Mouse (Mus musculus) midbrain, embryonic 12.5 days (tissue): ENCODE measurements around the gene Slc15a1. TPM values are rescaled to one million over a fixed set of nuclear protein-coding genes. Genes with fewer than 3 reads are reported as not detected.
A peak's percentile ranks its signal among the peaks of the same experiment; 100 is the strongest.

Source experiments
- ATAC-seq: fragments of 200-750 bp; cut with Nextera tagmentation; 2 replicates; pipeline ENCODE4 v1.8.0; 2017; ENCODE audit warnings: low read depth, moderate TSS enrichment, moderate library complexity; ENCODE audit not compliant: low FRiP score
- H3K27ac ChIP-seq: fragments of 300-500 bp; sonication (generic); replicated peaks from 2 replicates; pipeline ENCODE4 v1.5.1; 2016; ENCODE audit warnings: mild to moderate bottlenecking
- H3K27me3 ChIP-seq: fragments of 300-500 bp; sonication (generic); 2 replicates; pipeline ENCODE4 v1.6.1; 2016; ENCODE audit warnings: mild to moderate bottlenecking
- H3K36me3 ChIP-seq: fragments of 300-500 bp; sonication (generic); 2 replicates; pipeline ENCODE4 v1.6.1; 2016
- H3K4me1 ChIP-seq: fragments of 300-500 bp; sonication (generic); 2 replicates; pipeline ENCODE4 v1.6.1; 2016
- H3K4me2 ChIP-seq: fragments of 300-500 bp; sonication (generic); replicated peaks from 2 replicates; pipeline ENCODE4 v1.6.1; 2016; ENCODE audit warnings: mild to moderate bottlenecking, moderate library complexity
- H3K4me3 ChIP-seq: fragments of 300-500 bp; sonication (generic); 2 replicates; pipeline ENCODE4 v1.5.1; 2016; ENCODE audit warnings: mild to moderate bottlenecking
- H3K9ac ChIP-seq: fragments of 300-500 bp; sonication (generic); replicated peaks from 2 replicates; pipeline ENCODE4 v1.6.1; 2016; ENCODE audit warnings: mild to moderate bottlenecking, moderate library complexity
- H3K9me3 ChIP-seq: fragments of 300-500 bp; sonication (generic); 2 replicates; pipeline ENCODE4 v1.6.1; 2016; ENCODE audit warnings: mild to moderate bottlenecking
- WGBS: fragments of 180-500 bp; shearing (Covaris S2); methylation state at CpG from one replicate; pipeline ENCODE4 v1.1.7; 2016; 5-methylcytosine and 5-hydroxymethylcytosine counted together
- polyA plus RNA-seq: library from polyadenylated mRNA; unstranded; fragments of >200 nt; fragmentation: Nextera tagmentation; extraction: Ambion mirVana; gene quantifications from 2 replicates; pipeline ENCODE4 v1.2.1, GENCODE M21; 2016

The Slc15a1 gene
- polyA plus RNA-seq, 1 experiment from 2014 or later = not detected

GRCm38 (mm10) chr14:121521709-121522108 lies 16.7 kb upstream of the Slc15a1 start:
- H3K27me3 ChIP-seq = no peaks in the 10 kb centered on the region
- H3K9ac ChIP-seq = no peak overlapping the region
- WGBS = 81% methylated on average over 4 of the region's 4 CpGs
- no peak overlapping the region for H3K27ac ChIP-seq
- no peaks in the 10 kb centered on the region for H3K4me1 ChIP-seq
- H3K4me3 ChIP-seq = no peak overlapping the region
- no peaks in the 10 kb centered on the region for H3K9me3 ChIP-seq
- no peaks in the 10 kb centered on the region for H3K36me3 ChIP-seq
- H3K4me2 ChIP-seq = no peak overlapping the region
- ATAC-seq = no peak

- H3K27me3 ChIP-seq = no peaks in the 10 kb centered on the region
- no peak overlapping the region for H3K9ac ChIP-seq
- H3K27ac ChIP-seq = no peak overlapping the region
- H3K4me2 ChIP-seq = no peak overlapping the region
- ATAC-seq = no peak
- no peaks in the 10 kb centered on the region for H3K36me3 ChIP-seq
- no peak overlapping the region for H3K4me3 ChIP-seq
- H3K9me3 ChIP-seq = no peaks in the 10 kb centered on the region
- H3K4me1 ChIP-seq = no peaks in the 10 kb centered on the region
- WGBS = 87% methylated on average over 5 of the region's 5 CpGs
Observed at GRCm38 (mm10) chr14:121516881-121517280, 11.8 kb upstream of the Slc15a1 start.

GRCm38 (mm10) chr14:121508929-121509328 lies 3.9 kb upstream of the Slc15a1 start:
- H3K27ac ChIP-seq = no peak overlapping the region
- no peak overlapping the region for H3K9ac ChIP-seq
- WGBS = 85% methylated on average over 2 of the region's 2 CpGs
- H3K4me2 ChIP-seq = no peak overlapping the region
- no peaks in the 10 kb centered on the region for H3K9me3 ChIP-seq
- H3K27me3 ChIP-seq = peaks cover 33% of the 10 kb centered on the region
- H3K4me3 ChIP-seq = no peak overlapping the region
- peaks cover 9% of the 10 kb centered on the region for H3K4me1 ChIP-seq
- ATAC-seq = no peak
- no peaks in the 10 kb centered on the region for H3K36me3 ChIP-seq

- 21% methylated on average over 6 of the region's 6 CpGs for whole genome bisulfite sequencing
- H3K4me2 ChIP-seq = no peak overlapping the region
- H3K4me3 ChIP-seq = no peak overlapping the region
- no peaks in the 10 kb centered on the region for H3K9me3 ChIP-seq
- ATAC-seq = no peak
- no peaks in the 10 kb centered on the region for H3K36me3 ChIP-seq
- H3K27ac ChIP-seq = no peak overlapping the region
- H3K27me3 ChIP-seq = peaks cover 43% of the 10 kb centered on the region
- no peak overlapping the region for H3K9ac ChIP-seq
- peaks cover 9% of the 10 kb centered on the region for H3K4me1 ChIP-seq
Observed at GRCm38 (mm10) chr14:121506336-121506735, 1.3 kb upstream of the Slc15a1 start.

- Histone ChIP-seq H3K9me3 (no peaks in the 10 kb centered on the region), H3K9ac (no peak overlapping the region), H3K4me2 (peak overlapping the region; percentile 49), H3K27me3 (peaks cover 43% of the 10 kb centered on the region), H3K36me3 (no peaks in the 10 kb centered on the region), H3K4me1 (peaks cover 9% of the 10 kb centered on the region), H3K4me3 (no peak overlapping the region), H3K27ac (no peak overlapping the region)
- no peak for ATAC-seq
- 22% methylated on average over 9 of the region's 9 CpGs for WGBS
Observed at GRCm38 (mm10) chr14:121505485-121505860, 421 bp upstream of the Slc15a1 start.

GRCm38 (mm10) chr14:121500577-121500976 lies 4.5 kb downstream of the Slc15a1 start:
- H3K4me3 ChIP-seq = no peak overlapping the region
- H3K27me3 ChIP-seq = peaks cover 26% of the 10 kb centered on the region
- no peak overlapping the region for H3K4me2 ChIP-seq
- H3K4me1 ChIP-seq = peaks cover 9% of the 10 kb centered on the region
- no peak overlapping the region for H3K9ac ChIP-seq
- WGBS = 89% methylated on average over 2 of the region's 2 CpGs
- H3K36me3 ChIP-seq = no peaks in the 10 kb centered on the region
- no peak overlapping the region for H3K27ac ChIP-seq
- ATAC-seq = no peak
- no peaks in the 10 kb centered on the region for H3K9me3 ChIP-seq

GRCm38 (mm10) chr14:121499769-121500168 lies 5.3 kb downstream of the Slc15a1 start:
- Histone ChIP-seq H3K4me2 (no peak overlapping the region), H3K27me3 (peaks cover 18% of the 10 kb centered on the region), H3K4me1 (peaks cover 3% of the 10 kb centered on the region), H3K9me3 (no peaks in the 10 kb centered on the region), H3K36me3 (no peaks in the 10 kb centered on the region), H3K4me3 (no peak overlapping the region), H3K9ac (no peak overlapping the region), H3K27ac (no peak overlapping the region)
- ATAC-seq = no peak
- 75% methylated on average over 1 of the region's 1 CpGs for WGBS

- Histone ChIP-seq H3K4me1 (no peaks in the 10 kb centered on the region), H3K4me2 (no peak overlapping the region), H3K9me3 (no peaks in the 10 kb centered on the region), H3K4me3 (no peak overlapping the region), H3K27me3 (peaks cover 7% of the 10 kb centered on the region; the same call in 1 of the 2 replicates), H3K36me3 (no peaks in the 10 kb centered on the region), H3K9ac (no peak overlapping the region), H3K27ac (no peak overlapping the region)
- ATAC-seq = no peak
- WGBS = 79% methylated on average over 1 of the region's 1 CpGs
Observed at GRCm38 (mm10) chr14:121497800-121498199, 7.3 kb downstream of the Slc15a1 start.

- H3K27me3 ChIP-seq = no peaks in the 10 kb centered on the region
- H3K4me1 ChIP-seq = no peaks in the 10 kb centered on the region; the same call in 1 of the 2 replicates
- WGBS = 82% methylated on average over 4 of the region's 4 CpGs
- H3K36me3 ChIP-seq = no peaks in the 10 kb centered on the region
- no peak for ATAC-seq
- no peak overlapping the region for H3K4me2 ChIP-seq
- no peaks in the 10 kb centered on the region for H3K9me3 ChIP-seq
- no peak overlapping the region for H3K9ac ChIP-seq
- H3K4me3 ChIP-seq = no peak overlapping the region
- no peak overlapping the region for H3K27ac ChIP-seq
Observed at GRCm38 (mm10) chr14:121495741-121496140, 9.3 kb downstream of the Slc15a1 start.

- Histone ChIP-seq H3K36me3 (no peaks in the 10 kb centered on the region), H3K27me3 (no peaks in the 10 kb centered on the region), H3K27ac (no peak overlapping the region), H3K4me3 (no peak overlapping the region), H3K9ac (no peak overlapping the region), H3K9me3 (no peaks in the 10 kb centered on the region), H3K4me2 (no peak overlapping the region), H3K4me1 (no peaks in the 10 kb centered on the region; the same call in 1 of the 2 replicates)
- WGBS = 77% methylated on average over 2 of the region's 2 CpGs
- no peak for ATAC-seq
Observed at GRCm38 (mm10) chr14:121495120-121495519, 9.9 kb downstream of the Slc15a1 start.

GRCm38 (mm10) chr14:121494238-121494637 lies 10.8 kb downstream of the Slc15a1 start:
- Histone ChIP-seq H3K4me3 (no peak overlapping the region), H3K36me3 (no peaks in the 10 kb centered on the region), H3K9me3 (no peaks in the 10 kb centered on the region), H3K9ac (no peak overlapping the region), H3K27me3 (no peaks in the 10 kb centered on the region), H3K4me1 (no peaks in the 10 kb centered on the region; the same call in 1 of the 2 replicates), H3K4me2 (no peak overlapping the region), H3K27ac (no peak overlapping the region)
- no peak for ATAC-seq
- WGBS = 76% methylated on average over 2 of the region's 2 CpGs

GRCm38 (mm10) chr14:121493712-121494111 lies 11.3 kb downstream of the Slc15a1 start:
- 73% methylated on average over 3 of the region's 3 CpGs for WGBS
- Histone ChIP-seq H3K9ac (no peak overlapping the region), H3K4me3 (no peak overlapping the region), H3K27ac (no peak overlapping the region), H3K27me3 (no peaks in the 10 kb centered on the region), H3K9me3 (no peaks in the 10 kb centered on the region), H3K36me3 (no peaks in the 10 kb centered on the region), H3K4me2 (no peak overlapping the region), H3K4me1 (no peaks in the 10 kb centered on the region; the same call in 1 of the 2 replicates)
- no peak for ATAC-seq

- H3K27me3 ChIP-seq = no peaks in the 10 kb centered on the region
- no peaks in the 10 kb centered on the region; the same call in 1 of the 2 replicates for H3K4me1 ChIP-seq
- H3K4me3 ChIP-seq = no peak overlapping the region
- 67% methylated on average over 8 of the region's 8 CpGs for WGBS
- no peak overlapping the region for H3K4me2 ChIP-seq
- H3K36me3 ChIP-seq = no peaks in the 10 kb centered on the region
- ATAC-seq = no peak
- H3K27ac ChIP-seq = no peak overlapping the region
- H3K9me3 ChIP-seq = no peaks in the 10 kb centered on the region
- no peak overlapping the region for H3K9ac ChIP-seq
Observed at GRCm38 (mm10) chr14:121492328-121492727, 12.7 kb downstream of the Slc15a1 start.
